In genomic region chr8:81773305-81773965, GRCm38 (mm10) we compare ENCODE assay signal across 20 mouse cellular contexts.
A peak's percentile ranks its signal among the peaks of the same experiment; 100 is the strongest.
DNase-seq lines count a peak whose midpoint lies in the region; ATAC-seq and TF ChIP-seq lines count a peak whose summit lies in the region.
"Had no signal": no experiment of that assay in that cellular context is flagged by ENCODE, and none has a peak within 500 bp of the region (broad histone marks: within the 10 kb centered on the region; RNA-seq: fewer than 3 reads in every experiment).

No protein-coding gene starts in this region.

- H3K9ac ChIP-seq in lung, embryonic 14.5 days, result no peak overlapping the region
- no peak overlapping the region for H3K9ac ChIP-seq in liver, embryonic 15.5 days
- H3K9ac ChIP-seq: embryonic facial prominence, embryonic 15.5 days; hindbrain, embryonic 13.5 days; neural tube, embryonic 13.5 days had no signal

- DNase-seq in lung, embryonic 14.5 days, result peak; percentile 17
- no peak for DNase-seq in lung, postnatal 14 days
- peak; percentile 54 for DNase-seq in naive thymus-derived CD4-positive, alpha-beta T cell, adult 2 months (ENCODE audit: low read depth)
- DNase-seq in urinary bladder, adult 2 months (ENCODE audit: low spot score), result no peak
- DNase-seq in kidney, adult 2 months, result no peak
- DNase-seq in gastrocnemius, postnatal 25 days, result no peak
- DNase-seq: cerebellum, adult 18-20 months; heart, adult 11 months; kidney, postnatal 10 days; layer of hippocampus, adult 9-11 months; lung, postnatal 36 days; thymus, postnatal 25 days had no signal

- no peak overlapping the region for H3K4me2 ChIP-seq in lung, embryonic 14.5 days
- peak overlapping the region; percentile 50 for H3K4me2 ChIP-seq in liver, embryonic 15.5 days
- H3K4me2 ChIP-seq: embryonic facial prominence, embryonic 15.5 days; hindbrain, embryonic 13.5 days; neural tube, embryonic 13.5 days had no signal

- H3K4me1 ChIP-seq in lung, embryonic 14.5 days (ENCODE audit: insufficient read depth), result peaks cover 5% of the 10 kb centered on the region; the same call in 1 of the 2 replicates
- H3K4me1 ChIP-seq in liver, embryonic 15.5 days (replicated peaks), result peaks cover 22% of the 10 kb centered on the region
- no peaks in the 10 kb centered on the region for H3K4me1 ChIP-seq in kidney, adult 2 months (ENCODE audit: control insufficient read depth, insufficient read depth, low read length)

- H3K27me3 ChIP-seq in lung, embryonic 14.5 days (ENCODE audit: insufficient read depth, low read length), result no peaks in the 10 kb centered on the region
- H3K27me3 ChIP-seq in liver, embryonic 15.5 days, result no peaks in the 10 kb centered on the region
- H3K27me3 ChIP-seq in kidney, adult 2 months (replicated peaks; ENCODE audit: control insufficient read depth, insufficient read depth, low read length), result no peaks in the 10 kb centered on the region
- H3K27me3 ChIP-seq: embryonic facial prominence, embryonic 15.5 days; neural tube, embryonic 13.5 days had no signal

- no peaks in the 10 kb centered on the region for H3K36me3 ChIP-seq in lung, embryonic 14.5 days (ENCODE audit: insufficient read depth)
- no peaks in the 10 kb centered on the region for H3K36me3 ChIP-seq in liver, embryonic 15.5 days (replicated peaks)
- no peaks in the 10 kb centered on the region for H3K36me3 ChIP-seq in kidney, adult 2 months (ENCODE audit: control insufficient read depth, insufficient read depth, low read length)
- H3K36me3 ChIP-seq: embryonic facial prominence, embryonic 15.5 days; hindbrain, embryonic 13.5 days; neural tube, embryonic 13.5 days had no signal

- no peak for TF ChIP-seq CTCF in lung, embryonic 14.5 days (IDR thresholded peaks at IDR 0.05; ENCODE audit: low read depth)
- no peak for TF ChIP-seq CTCF in kidney, adult 2 months (conservative IDR thresholded peaks at IDR 0.05; ENCODE audit: insufficient read depth, insufficient read length, low read depth, low read length)

- H3K27ac ChIP-seq in lung, embryonic 14.5 days (ENCODE audit: low read depth), result no peak overlapping the region
- peak overlapping the region; percentile 60 for H3K27ac ChIP-seq in liver, embryonic 15.5 days (replicated peaks)
- H3K27ac ChIP-seq in kidney, adult 2 months (ENCODE audit: insufficient read depth, low read depth, low read length), result no peak overlapping the region
- H3K27ac ChIP-seq: embryonic facial prominence, embryonic 15.5 days; hindbrain, embryonic 13.5 days; neural tube, embryonic 13.5 days had no signal

- no peak for ATAC-seq in lung, embryonic 14.5 days (ENCODE audit: insufficient read depth)
- ATAC-seq in granulocyte monocyte progenitor cell, adult 5-6 weeks (replicated peaks; ENCODE audit: poor library complexity, severe bottlenecking), result peak; percentile 68
- ATAC-seq in liver, embryonic 15.5 days (ENCODE audit: insufficient read depth), result peak; percentile 66
- ATAC-seq: forebrain, embryonic 14.5 days; intestine, postnatal 0 days; midbrain, embryonic 16.5 days had no signal

- WGBS in lung, embryonic 14.5 days, result 59% methylated on average over 9 of the region's 9 CpGs
- WGBS in liver, embryonic 15.5 days (ENCODE audit: insufficient replicate concordance), result 13% methylated on average over 9 of the region's 9 CpGs
- 77% methylated on average over 9 of the region's 9 CpGs for WGBS in kidney, adult 2 months

- H3K4me3 ChIP-seq in lung, embryonic 14.5 days (ENCODE audit: low read depth, low read length), result no peak overlapping the region
- H3K4me3 ChIP-seq in liver, embryonic 15.5 days (replicated peaks), result no peak overlapping the region
- no peak overlapping the region for H3K4me3 ChIP-seq in kidney, adult 2 months (ENCODE audit: insufficient read depth, low read depth, low read length)
- H3K4me3 ChIP-seq: embryonic facial prominence, embryonic 15.5 days; hindbrain, embryonic 13.5 days; neural tube, embryonic 13.5 days had no signal

- no peak for TF ChIP-seq POLR2A in kidney, adult 2 months (IDR thresholded peaks at IDR 0.05; ENCODE audit: low read depth, low read length)

- no peaks in the 10 kb centered on the region for H3K9me3 ChIP-seq in lung, embryonic 14.5 days (ENCODE audit: low read depth, low read length)
- no peaks in the 10 kb centered on the region for H3K9me3 ChIP-seq in liver, embryonic 15.5 days (replicated peaks)
- H3K9me3 ChIP-seq: embryonic facial prominence, embryonic 15.5 days; hindbrain, embryonic 13.5 days; neural tube, embryonic 13.5 days had no signal

Comparison
In these comparisons a context has a peak if more than half of its experiments do, and no peak if none do; other contexts are left out.
1. DNase-seq: peak in lung, embryonic 14.5 days (single experiment) and naive thymus-derived CD4-positive, alpha-beta T cell, adult 2 months (single experiment); none in lung, postnatal 14 days (single experiment), urinary bladder, adult 2 months (single experiment), kidney, adult 2 months (single experiment) and gastrocnemius, postnatal 25 days (single experiment).